Comparison of ENCODE assay signal across 11 mouse cellular contexts in genomic region chr6:52215771-52216535, GRCm38 (mm10). TPM values are rescaled to one million over a fixed set of nuclear protein-coding genes. Genes with fewer than 3 reads are reported as not detected.
DNase-seq lines count a peak whose midpoint lies in the region; ATAC-seq and TF ChIP-seq lines count a peak whose summit lies in the region.
"Had no signal": no experiment of that assay in that cellular context is flagged by ENCODE, and none has a peak within 500 bp of the region (broad histone marks: within the 10 kb centered on the region; RNA-seq: fewer than 3 reads in every experiment).

No protein-coding gene starts in this region.

- no peak for TF ChIP-seq POLR2A in testis, adult 2 months (IDR thresholded peaks at IDR 0.05; ENCODE audit: control insufficient read depth, low read depth, low read length)

- no peaks in the 10 kb centered on the region for H3K9me3 ChIP-seq in limb, embryonic 11.5 days (ENCODE audit: control insufficient read depth, low read length)
- H3K9me3 ChIP-seq: forebrain, embryonic 10.5 days; midbrain, embryonic 13.5 days had no signal

- no peaks in the 10 kb centered on the region for H3K36me3 ChIP-seq in testis, adult 2 months (ENCODE audit: control insufficient read depth, insufficient read depth, low read length)
- no peaks in the 10 kb centered on the region for H3K36me3 ChIP-seq in limb, embryonic 11.5 days (ENCODE audit: control insufficient read depth, insufficient read depth, low read length)
- H3K36me3 ChIP-seq: forebrain, embryonic 10.5 days; midbrain, embryonic 13.5 days had no signal

- intact Hi-C loops in gastrocnemius, postnatal 14 days (cut with DNase I; ENCODE audit: low total_unique reads): no loop called here

- H3K4me3 ChIP-seq in testis, adult 2 months (ENCODE audit: control insufficient read depth, low read depth, low read length): peak overlapping the region; percentile 66
- H3K4me3 ChIP-seq in limb, embryonic 11.5 days (ENCODE audit: low read depth, low read length): peak overlapping the region; percentile 87

- H3K9ac ChIP-seq in limb, embryonic 11.5 days (ENCODE audit: low read length): peak overlapping the region; percentile 86
- H3K9ac ChIP-seq: midbrain, embryonic 13.5 days had no signal

- no peak for TF ChIP-seq CTCF in testis, adult 2 months (IDR thresholded peaks at IDR 0.05; ENCODE audit: control insufficient read depth, insufficient read depth, insufficient replicate concordance, low read depth, low read length)

- no peak for ATAC-seq in limb, embryonic 11.5 days (ENCODE audit: insufficient number of reproducible peaks, low FRiP score, low TSS enrichment, low read depth)
- no peak for ATAC-seq in cerebellum, adult (ENCODE audit: insufficient number of reproducible peaks, low FRiP score, low TSS enrichment)
- ATAC-seq: midbrain, embryonic 13.5 days had no signal

- H3K4me1 ChIP-seq in testis, adult 2 months (ENCODE audit: control insufficient read depth, insufficient read depth, low read length): peaks cover 26% of the 10 kb centered on the region
- H3K4me1 ChIP-seq in limb, embryonic 11.5 days (ENCODE audit: control insufficient read depth, insufficient read depth, low read length): peaks cover 54% of the 10 kb centered on the region

- DNase-seq in gastrocnemius, adult 18-20 months (ENCODE audit: low spot score): peak; percentile 7
- DNase-seq in gastrocnemius, postnatal 14 days: no peak
- no peak for DNase-seq in testis, postnatal 10 days (ENCODE audit: low spot score)
- DNase-seq in limb, embryonic 11.5 days (ENCODE audit: low spot score): peak; percentile 75
- peak; percentile 19 to 58 for DNase-seq in urinary bladder, postnatal 4 days (ENCODE audit: low spot score in 2 of 2)
- no peak for DNase-seq in thymus, postnatal 0 days (ENCODE audit: low spot score)

- under 1% methylated on average over 30 of the region's 30 CpGs for WGBS in limb, embryonic 11.5 days

- H3K27ac ChIP-seq in testis, adult 2 months (ENCODE audit: control insufficient read depth, insufficient read depth, low read depth, low read length): no peak overlapping the region
- H3K27ac ChIP-seq in limb, embryonic 11.5 days (replicated peaks; ENCODE audit: low read depth, low read length): peak overlapping the region; percentile 98
- H3K27ac ChIP-seq: forebrain, embryonic 10.5 days; midbrain, embryonic 13.5 days had no signal

- peak overlapping the region; percentile 89 for H3K4me2 ChIP-seq in limb, embryonic 11.5 days (ENCODE audit: low read depth, severe bottlenecking)

- H3K27me3 ChIP-seq in testis, adult 2 months (ENCODE audit: control insufficient read depth, insufficient read depth, low read length): peaks cover 15% of the 10 kb centered on the region
- no peaks in the 10 kb centered on the region for H3K27me3 ChIP-seq in limb, embryonic 11.5 days (ENCODE audit: control insufficient read depth, insufficient read depth, low read length)

RNA-seq across cellular contexts. Expression of gene Gm28308, which starts 2.8 kb away (rescaled TPM):
- under 1 TPM in 1 of 2 experiments, not detected in 1; 0.39 TPM for total RNA-seq in gastrocnemius, adult 18-20 months (2021)
- under 1 TPM in 1 of 2 experiments, not detected in 1; 0.51 TPM for total RNA-seq in gastrocnemius, postnatal 14 days (2021)
- not detected in 2 replicates for polyA plus RNA-seq in testis, adult 2 months (2012; rRNA removed)
- polyA plus RNA-seq in limb, embryonic 11.5 days (2014; fragmentation: Nextera tagmentation; extraction: Ambion mirVana): 1.1 and 1.3 TPM in 2 replicates
- polyA plus RNA-seq in thymus, postnatal 0 days (2015; fragmentation: Nextera tagmentation; extraction: Ambion mirVana): not detected in 2 replicates
- total RNA-seq: layer of hippocampus, postnatal 25 days had no signal
- polyA plus RNA-seq: forebrain, embryonic 10.5 days; midbrain, embryonic 13.5 days had no signal

RNA-seq across cellular contexts. Expression of gene Hoxa3, which starts 2.8 kb away (rescaled TPM):
- total RNA-seq in gastrocnemius, adult 18-20 months (2021): 1 to 10 TPM; 1.6 to 3.0 TPM
- 1 to 10 TPM; 2.4 to 3.1 TPM for total RNA-seq in gastrocnemius, postnatal 14 days (2021)
- polyA plus RNA-seq in testis, adult 2 months (2012; rRNA removed): 5.4 and 5.8 TPM in 2 replicates
- polyA plus RNA-seq in limb, embryonic 11.5 days (2014; fragmentation: Nextera tagmentation; extraction: Ambion mirVana): 5.6 and 6.2 TPM in 2 replicates
- polyA plus RNA-seq in thymus, postnatal 0 days (2015; fragmentation: Nextera tagmentation; extraction: Ambion mirVana): 1.1 and 1.2 TPM in 2 replicates
- total RNA-seq: layer of hippocampus, postnatal 25 days had no signal
- polyA plus RNA-seq: forebrain, embryonic 10.5 days; midbrain, embryonic 13.5 days had no signal

RNA-seq across cellular contexts. Expression of gene Hoxa7, which starts 5.7 kb away (rescaled TPM):
- 1 to 10 TPM; 4.7 to 5.0 TPM for total RNA-seq in gastrocnemius, adult 18-20 months (2021)
- 1 to 10 TPM; 6.3 to 7.3 TPM for total RNA-seq in gastrocnemius, postnatal 14 days (2021)
- 0.48 and 0.72 TPM in 2 replicates for polyA plus RNA-seq in testis, adult 2 months (2012; rRNA removed)
- 14.7 and 16.2 TPM in 2 replicates for polyA plus RNA-seq in limb, embryonic 11.5 days (2014; fragmentation: Nextera tagmentation; extraction: Ambion mirVana)
- polyA plus RNA-seq in thymus, postnatal 0 days (2015; fragmentation: Nextera tagmentation; extraction: Ambion mirVana): 0.71 and 1.4 TPM in 2 replicates
- total RNA-seq: layer of hippocampus, postnatal 25 days had no signal
- polyA plus RNA-seq: forebrain, embryonic 10.5 days; midbrain, embryonic 13.5 days had no signal

RNA-seq across cellular contexts. Expression of gene Hoxa6, which starts 7.4 kb away (rescaled TPM):
- total RNA-seq in gastrocnemius, adult 18-20 months (2021): 1 to 10 TPM; 2.0 to 2.1 TPM
- 1 to 10 TPM in 1 of 2 experiments, under 1 TPM in 1; 0.74 to 1.3 TPM for total RNA-seq in gastrocnemius, postnatal 14 days (2021)
- polyA plus RNA-seq in testis, adult 2 months (2012; rRNA removed): 0.21 TPM in 1 of 2 replicates, not detected in the other
- 3.5 and 4.6 TPM in 2 replicates for polyA plus RNA-seq in limb, embryonic 11.5 days (2014; fragmentation: Nextera tagmentation; extraction: Ambion mirVana)
- polyA plus RNA-seq in thymus, postnatal 0 days (2015; fragmentation: Nextera tagmentation; extraction: Ambion mirVana): not detected in 2 replicates
- total RNA-seq: layer of hippocampus, postnatal 25 days had no signal
- polyA plus RNA-seq: forebrain, embryonic 10.5 days; midbrain, embryonic 13.5 days had no signal

RNA-seq across cellular contexts. Expression of gene Hoxa5, which starts 11.6 kb away (rescaled TPM):
- total RNA-seq in gastrocnemius, adult 18-20 months (2021): 1 to 10 TPM; 2.0 to 2.1 TPM
- total RNA-seq in gastrocnemius, postnatal 14 days (2021): 1 to 10 TPM; 1.9 to 2.5 TPM
- polyA plus RNA-seq in testis, adult 2 months (2012; rRNA removed): 0.06 and 0.08 TPM in 2 replicates
- 11.0 and 11.3 TPM in 2 replicates for polyA plus RNA-seq in limb, embryonic 11.5 days (2014; fragmentation: Nextera tagmentation; extraction: Ambion mirVana)
- 0.06 and 0.21 TPM in 2 replicates for polyA plus RNA-seq in thymus, postnatal 0 days (2015; fragmentation: Nextera tagmentation; extraction: Ambion mirVana)
- total RNA-seq: layer of hippocampus, postnatal 25 days had no signal
- polyA plus RNA-seq: forebrain, embryonic 10.5 days had no signal

Comparison
In these comparisons a context has a peak if more than half of its experiments do, and no peak if none do; other contexts are left out.
1. DNase-seq: peak in gastrocnemius, adult 18-20 months (single experiment), limb, embryonic 11.5 days (single experiment) and urinary bladder, postnatal 4 days (2 of 2); none in gastrocnemius, postnatal 14 days (single experiment), testis, postnatal 10 days (single experiment) and thymus, postnatal 0 days (single experiment).